Mouse (Mus musculus) forebrain, postnatal 0 days (tissue): ENCODE results near the gene Ucn2. TPM values are rescaled to one million over a fixed set of nuclear protein-coding genes. Genes with fewer than 3 reads are reported as not detected.

ENCODE experiments used
- ATAC-seq: fragments of 200-750 bp; cut with Nextera tagmentation; 2 replicates; pipeline ENCODE4 v1.8.0; 2017; ENCODE audit warnings: mild to moderate bottlenecking, moderate library complexity
- DNase-seq: peaks from one replicate; pipeline ENCODE4 v3.0.0-alpha.2; 2015
- H3K27ac ChIP-seq: fragments of 300-500 bp; sonication (generic); 2 replicates; pipeline ENCODE4 v1.5.1; 2014; ENCODE audit warnings: low read depth, mild to moderate bottlenecking, antibody characterized with exemption, low read length, moderate library complexity, mixed read lengths
- H3K27me3 ChIP-seq: fragments of 300-500 bp; sonication (generic); 2 replicates; pipeline ENCODE4 v1.6.1; 2014; ENCODE audit warnings: mild to moderate bottlenecking, low read length, mixed read lengths; ENCODE audit not compliant: insufficient read depth
- H3K36me3 ChIP-seq: fragments of 300-500 bp; sonication (generic); 2 replicates; pipeline ENCODE4 v1.6.1; 2014; ENCODE audit warnings: mild to moderate bottlenecking, moderate library complexity; ENCODE audit not compliant: insufficient read depth
- H3K4me1 ChIP-seq: fragments of 300-500 bp; sonication (generic); 2 replicates; pipeline ENCODE4 v1.6.1; 2014; ENCODE audit warnings: antibody characterized with exemption; ENCODE audit not compliant: insufficient read depth
- H3K4me2 ChIP-seq: fragments of 300-500 bp; sonication (generic); 2 replicates; pipeline ENCODE4 v1.6.1; 2014; ENCODE audit warnings: low read depth, mild to moderate bottlenecking, moderate library complexity
- H3K4me3 ChIP-seq: fragments of 300-500 bp; sonication (generic); 2 replicates; pipeline ENCODE4 v1.5.1; 2014; ENCODE audit warnings: low read depth, low read length, mixed read lengths
- H3K9ac ChIP-seq: fragments of 300-500 bp; sonication (generic); 2 replicates; pipeline ENCODE4 v1.6.1; 2014; ENCODE audit warnings: mild to moderate bottlenecking
- H3K9me3 ChIP-seq: fragments of 300-500 bp; sonication (generic); 2 replicates; pipeline ENCODE4 v1.6.1; 2016; ENCODE audit warnings: low read length
- CTCF ChIP-seq: sonication (generic); IDR thresholded peaks from 2 replicates; pipeline ENCODE4 v1.5.1; 2016; ENCODE audit warnings: antibody characterized with exemption, control low read depth, low read depth
- WGBS: fragments of 180-500 bp; shearing (Covaris S2); extraction: QIAGEN DNeasy Blood & Tissue Kit; methylation state at CpG from one replicate; pipeline ENCODE4 v1.1.7; 2014; 5-methylcytosine and 5-hydroxymethylcytosine counted together
- polyA plus RNA-seq: library from polyadenylated mRNA; unstranded; fragments of >200 nt; fragmentation: Nextera tagmentation; extraction: Ambion mirVana; gene quantifications from 2 replicates; pipeline ENCODE4 v1.2.1, GENCODE M21; 2015
- total RNA-seq: library from RNA; depleted of rRNA; stranded (reverse); fragments of >200 nt; gene quantifications from 2 replicates; pipeline ENCODE4 v1.2.3, GENCODE M21; 2014

Ucn2 gene
- total and polyA plus RNA-seq, 2 experiments from 2014 or later: not detected

GRCm38 (mm10) chr9:109003201-109003600 is 17.4 kb downstream of the Ucn2 start:
- ATAC-seq: no peak
- Histone ChIP-seq H3K36me3 (peaks cover 26% of the 10 kb centered on the region), H3K9me3 (no peaks in the 10 kb centered on the region), H3K9ac (no peak overlapping the region), H3K27ac (no peak overlapping the region), H3K4me3 (no peak overlapping the region), H3K4me1 (no peaks in the 10 kb centered on the region), H3K4me2 (no peak overlapping the region), H3K27me3 (no peaks in the 10 kb centered on the region)
- peak; percentile 75 for TF ChIP-seq CTCF
- 50% methylated on average over 2 of the region's 2 CpGs for WGBS
- DNase-seq: peak; percentile 64

DNA sequence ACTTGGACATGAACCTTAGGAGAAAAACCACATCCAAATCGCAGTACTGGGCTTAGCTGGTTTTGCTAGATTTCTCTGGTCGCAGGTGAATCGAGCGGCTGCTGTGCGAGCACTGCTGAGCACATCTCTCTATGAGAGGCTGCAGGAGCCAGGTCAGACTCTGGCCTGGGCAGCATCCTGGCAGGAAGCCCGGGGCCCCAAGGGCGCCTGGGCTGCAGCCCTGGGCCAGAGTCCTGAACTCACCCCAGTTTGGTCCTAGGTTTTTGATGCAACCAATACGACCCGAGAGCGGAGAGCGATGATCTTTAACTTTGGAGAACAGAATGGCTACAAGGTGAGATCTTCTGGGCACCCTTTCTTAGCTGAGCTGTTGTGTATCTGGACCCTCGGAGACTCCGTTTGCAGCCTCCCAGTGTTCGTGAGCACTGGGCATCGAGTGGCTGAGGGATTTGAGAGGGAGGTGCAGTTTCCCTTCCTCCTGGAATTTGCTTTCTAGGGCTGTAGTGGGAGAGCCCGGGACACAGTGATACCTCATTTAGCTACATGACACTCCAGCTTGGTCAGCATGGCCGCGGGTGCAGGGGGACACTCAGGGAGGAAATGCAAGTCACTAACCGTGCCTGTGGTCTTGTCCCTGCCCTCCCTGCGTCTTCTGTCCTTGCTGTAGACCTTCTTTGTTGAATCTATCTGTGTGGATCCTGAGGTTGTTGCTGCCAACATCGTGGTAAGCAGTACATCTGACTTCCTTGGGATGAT is 21.4 kb downstream of the Ucn2 start:
- Histone ChIP-seq H3K4me1 (no peaks in the 10 kb centered on the region), H3K27me3 (no peaks in the 10 kb centered on the region), H3K36me3 (peaks cover 47% of the 10 kb centered on the region), H3K9ac (no peak overlapping the region), H3K4me3 (no peak overlapping the region), H3K27ac (no peak overlapping the region), H3K4me2 (no peak overlapping the region), H3K9me3 (no peaks in the 10 kb centered on the region)
- ATAC-seq (no peak), DNase-seq (no peak)
- TF ChIP-seq CTCF: no peak
- WGBS: 85% methylated on average over 21 of the region's 21 CpGs

DNA sequence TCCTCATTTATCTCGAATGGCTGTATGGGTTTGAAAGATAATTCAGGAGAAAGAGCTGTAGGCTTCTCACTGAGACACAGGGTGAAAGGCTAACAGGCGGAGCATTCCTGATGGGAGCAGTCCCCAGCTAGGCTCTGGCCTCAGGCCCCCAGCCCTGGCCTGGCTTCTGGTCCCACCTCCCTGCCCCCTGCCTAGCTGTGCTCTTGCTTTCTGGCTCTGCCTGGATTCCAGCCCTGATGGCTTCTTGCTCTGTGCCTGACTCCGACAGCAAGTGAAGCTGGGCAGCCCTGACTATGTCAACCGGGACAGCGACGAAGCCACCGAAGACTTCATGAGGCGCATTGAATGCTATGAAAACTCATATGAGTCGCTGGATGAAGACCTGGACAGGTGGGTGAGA is 22.3 kb downstream of the Ucn2 start:
- H3K4me2 ChIP-seq: no peak overlapping the region
- no peak overlapping the region for H3K9ac ChIP-seq
- ATAC-seq: no peak
- no peaks in the 10 kb centered on the region for H3K4me1 ChIP-seq
- DNase-seq: no peak
- H3K4me3 ChIP-seq: no peak overlapping the region
- no peak overlapping the region for H3K27ac ChIP-seq
- 86% methylated on average over 9 of the region's 9 CpGs for WGBS
- H3K27me3 ChIP-seq: no peaks in the 10 kb centered on the region
- H3K9me3 ChIP-seq: no peaks in the 10 kb centered on the region
- H3K36me3 ChIP-seq: peaks cover 45% of the 10 kb centered on the region
- TF ChIP-seq CTCF: no peak

DNA sequence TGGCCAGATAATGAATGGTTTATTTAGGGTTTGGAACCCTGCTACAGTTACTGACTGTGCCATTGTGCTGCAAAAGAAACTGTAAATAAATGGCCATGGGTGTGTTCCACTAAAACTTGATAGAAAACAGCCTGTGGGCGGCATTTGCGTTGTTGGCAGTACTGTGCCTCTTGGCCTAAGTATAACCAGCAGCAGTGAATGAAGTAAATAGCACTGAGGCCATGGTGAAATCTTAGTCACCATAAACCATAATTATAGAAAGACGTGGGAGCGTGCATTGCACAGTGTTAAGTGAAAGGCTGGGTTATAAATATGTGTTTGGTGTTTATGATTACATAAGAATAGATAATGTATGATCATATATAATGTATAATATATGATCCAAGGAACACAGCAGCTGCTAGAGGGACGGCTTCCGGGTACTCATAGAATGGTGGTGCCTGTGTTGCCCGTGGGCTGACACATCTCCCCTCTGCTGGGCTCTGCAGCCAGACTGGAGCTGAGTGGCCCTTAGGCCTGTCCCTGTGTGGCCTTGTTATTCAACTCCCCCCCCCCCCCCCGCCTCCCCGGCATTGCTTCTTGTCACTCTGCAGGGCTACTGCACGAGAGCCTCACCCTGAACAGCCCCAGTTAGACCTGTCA is 23.3 kb downstream of the Ucn2 start:
- no peak for DNase-seq

GRCm38 (mm10) chr9:109009636-109010315 is 24.0 kb downstream of the Ucn2 start:
- H3K9me3 ChIP-seq: no peaks in the 10 kb centered on the region
- no peak for TF ChIP-seq CTCF
- no peak overlapping the region for H3K9ac ChIP-seq
- 66% methylated on average over 17 of the region's 17 CpGs for WGBS
- H3K4me3 ChIP-seq: no peak overlapping the region
- no peak for DNase-seq
- no peak overlapping the region for H3K27ac ChIP-seq
- ATAC-seq: no peak
- no peaks in the 10 kb centered on the region for H3K27me3 ChIP-seq
- H3K36me3 ChIP-seq: peaks cover 50% of the 10 kb centered on the region
- no peaks in the 10 kb centered on the region for H3K4me1 ChIP-seq
- H3K4me2 ChIP-seq: no peak overlapping the region

More for the DNA sequence above, 23.3 kb downstream of the Ucn2 start:
- no peak for TF ChIP-seq CTCF
- no peaks in the 10 kb centered on the region for H3K9me3 ChIP-seq
- no peaks in the 10 kb centered on the region for H3K27me3 ChIP-seq
- no peak overlapping the region for H3K27ac ChIP-seq
- no peaks in the 10 kb centered on the region for H3K4me1 ChIP-seq
- WGBS: 73% methylated on average over 9 of the region's 10 CpGs
- H3K36me3 ChIP-seq: peaks cover 49% of the 10 kb centered on the region
- H3K4me3 ChIP-seq: no peak overlapping the region
- no peak overlapping the region for H3K4me2 ChIP-seq
- no peak for ATAC-seq
- H3K9ac ChIP-seq: no peak overlapping the region

GRCm38 (mm10) chr9:109010316-109010690 is 24.5 kb downstream of the Ucn2 start:
- H3K36me3 ChIP-seq: peaks cover 51% of the 10 kb centered on the region
- no peak overlapping the region for H3K4me2 ChIP-seq
- H3K27ac ChIP-seq: no peak overlapping the region
- no peaks in the 10 kb centered on the region for H3K9me3 ChIP-seq
- H3K4me1 ChIP-seq: no peaks in the 10 kb centered on the region
- ATAC-seq: no peak
- WGBS: 91% methylated on average over 14 of the region's 14 CpGs
- no peak overlapping the region for H3K9ac ChIP-seq
- H3K27me3 ChIP-seq: no peaks in the 10 kb centered on the region
- no peak overlapping the region for H3K4me3 ChIP-seq
- TF ChIP-seq CTCF: no peak
- no peak for DNase-seq

DNA sequence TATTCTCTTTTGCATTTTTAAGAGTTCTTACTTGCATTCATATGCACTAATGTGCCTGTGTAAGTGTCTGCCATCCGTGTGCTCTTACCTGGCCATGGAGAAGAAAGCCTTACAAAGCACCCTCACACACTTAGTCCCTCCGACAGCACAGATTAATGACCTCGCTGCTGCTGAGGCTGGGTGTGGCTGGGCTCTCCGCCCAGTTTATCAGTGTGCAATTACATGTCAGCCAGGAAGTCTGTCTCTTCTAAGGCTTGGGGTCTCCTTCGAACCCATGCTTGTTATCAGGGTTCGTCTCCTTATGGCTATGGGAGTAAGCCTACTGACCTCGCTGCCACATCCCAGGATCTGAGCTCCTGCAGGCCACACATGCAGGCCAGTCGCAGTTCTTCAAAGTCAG is 29.6 kb downstream of the Ucn2 start:
- DNase-seq: no peak
- Histone ChIP-seq H3K27ac (no peak overlapping the region), H3K9me3 (no peaks in the 10 kb centered on the region), H3K4me3 (no peak overlapping the region), H3K9ac (no peak overlapping the region), H3K4me2 (no peak overlapping the region), H3K36me3 (peaks cover 25% of the 10 kb centered on the region), H3K27me3 (no peaks in the 10 kb centered on the region), H3K4me1 (no peaks in the 10 kb centered on the region)
- 73% methylated on average over 8 of the region's 8 CpGs for WGBS
- ATAC-seq: no peak
- no peak for TF ChIP-seq CTCF
